Mouse (Mus musculus) G1E-ER4 (cell line): ENCODE results near the gene Iqgap3. TPM values are rescaled to one million over a fixed set of nuclear protein-coding genes. Genes with fewer than 3 reads are reported as not detected.

ENCODE experiments used
- GATA1 ChIP-seq: IDR thresholded peaks from one replicate; pipeline ENCODE4 v1.8.0; 2012; ENCODE audit warnings: low read length, inconsistent platforms
- polyA plus RNA-seq: library from polyadenylated mRNA; stranded (reverse); fragments of >175 nt; gene quantifications from 2 replicates; pipeline ENCODE4 v1.2.3, GENCODE M21; 2012

Iqgap3 gene
- 7.6 and 13.5 TPM in 2 replicates for polyA plus RNA-seq

GRCm38 (mm10) chr3:88081345-88082223 is at the start of gene Iqgap3:
Gene Iqgap3 (plus strand): TSS chr3:88081971.
- no peak for TF ChIP-seq GATA1

- no peak for TF ChIP-seq GATA1
These were observed 48.3 kb upstream of the Iqgap3 start for GRCm38 (mm10) chr3:88033506-88033905.

GRCm38 (mm10) chr3:88035561-88036293 is 46.0 kb upstream of the Iqgap3 start:
- TF ChIP-seq GATA1, result no peak

- no peak for TF ChIP-seq GATA1
These were observed 38.9 kb upstream of the Iqgap3 start, which contains the start of gene Gpatch4 for GRCm38 (mm10) chr3:88042661-88043421. Gene Gpatch4 (plus strand): TSS chr3:88043108.

- TF ChIP-seq GATA1, result no peak
These were observed 32.2 kb upstream of the Iqgap3 start for GRCm38 (mm10) chr3:88049532-88049931.

- no peak for TF ChIP-seq GATA1
These were observed 24.7 kb upstream of the Iqgap3 start for GRCm38 (mm10) chr3:88057030-88057429.

GRCm38 (mm10) chr3:88057902-88058696 is 23.7 kb upstream of the Iqgap3 start, which contains the start of gene Naxe:
Gene Naxe (minus strand): TSS chr3:88058495.
- TF ChIP-seq GATA1, result no peak

- no peak for TF ChIP-seq GATA1
These were observed 13.4 kb upstream of the Iqgap3 start for GRCm38 (mm10) chr3:88068386-88068785.

GRCm38 (mm10) chr3:88071783-88072182 is 10.0 kb upstream of the Iqgap3 start:
- TF ChIP-seq GATA1, result no peak

- no peak for TF ChIP-seq GATA1
These were observed 8.1 kb upstream of the Iqgap3 start for GRCm38 (mm10) chr3:88073631-88074030.

- no peak for TF ChIP-seq GATA1
These were observed 7.4 kb upstream of the Iqgap3 start for GRCm38 (mm10) chr3:88074351-88074750.

GRCm38 (mm10) chr3:88074766-88075165 is 7.0 kb upstream of the Iqgap3 start:
- TF ChIP-seq GATA1, result no peak

- TF ChIP-seq GATA1, result no peak
These were observed 4.3 kb upstream of the Iqgap3 start for GRCm38 (mm10) chr3:88077441-88077840.

GRCm38 (mm10) chr3:88078204-88078603 is 3.6 kb upstream of the Iqgap3 start, which contains the start of gene Ttc24:
Gene Ttc24 (minus strand): TSS chr3:88078304.
- TF ChIP-seq GATA1, result no peak

- no peak for TF ChIP-seq GATA1
These were observed 450 bp downstream of the Iqgap3 start for GRCm38 (mm10) chr3:88082224-88082618.

GRCm38 (mm10) chr3:88082663-88083062 is 892 bp downstream of the Iqgap3 start:
- TF ChIP-seq GATA1, result no peak
